Mouse (Mus musculus): ENCODE data around the gene 2210407C18Rik. TPM values are rescaled to one million over a fixed set of nuclear protein-coding genes. Genes with fewer than 3 reads are reported as not detected.

2210407C18Rik gene
- polyA plus RNA-seq, 1 experiment, result not detected

DNA sequence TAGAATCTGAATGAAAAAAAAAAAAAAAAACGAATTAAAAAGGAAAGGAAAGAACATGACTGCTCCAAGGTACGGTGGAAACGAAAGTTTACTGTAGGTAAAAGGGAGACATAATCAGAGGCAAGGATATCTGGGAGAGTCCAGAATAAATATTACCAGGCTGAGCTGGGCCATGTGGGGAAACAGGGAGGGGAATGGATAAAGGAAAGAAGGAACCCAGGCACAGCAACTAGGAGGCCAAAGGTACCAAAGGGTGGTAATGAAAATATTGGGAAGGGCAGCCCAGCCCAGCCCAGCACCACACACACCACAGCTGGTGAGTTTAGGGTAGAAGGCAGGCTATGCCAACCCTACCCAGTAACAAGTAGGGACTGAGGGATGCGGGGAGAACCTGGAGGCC, 19.0 kb upstream of the 2210407C18Rik start:
- TF ChIP-seq POLR2A (IDR thresholded peaks at IDR 0.05; ENCODE audit: borderline replicate concordance, extremely low read depth, low read depth, low read length) (no peak), CTCF (IDR thresholded peaks at IDR 0.05; ENCODE audit: insufficient read depth, low read length) (no peak)
- Histone ChIP-seq H3K4me3 (replicated peaks; ENCODE audit: extremely low read depth, low read depth, low read length) (no peak overlapping the region), H3K4me1 (ENCODE audit: control insufficient read depth, insufficient read depth, low read length) (no peaks in the 10 kb centered on the region)
- no peak for DNase-seq
- WGBS, result 50% methylated on average over 4 of the region's 4 CpGs

GRCm38 (mm10) chr11:58630401-58630800, 14.5 kb upstream of the 2210407C18Rik start, which contains the start of gene Olfr323:
Gene Olfr323 (minus strand): TSS chr11:58630501.
- TF ChIP-seq POLR2A (IDR thresholded peaks at IDR 0.05; ENCODE audit: borderline replicate concordance, extremely low read depth, low read depth, low read length), result no peak
- TF ChIP-seq CTCF (IDR thresholded peaks at IDR 0.05; ENCODE audit: insufficient read depth, low read length), result no peak
- Histone ChIP-seq H3K4me3 (replicated peaks; ENCODE audit: extremely low read depth, low read depth, low read length) (no peak within 1 kb of the TSS), H3K4me1 (ENCODE audit: control insufficient read depth, insufficient read depth, low read length) (no peaks in the 10 kb centered on the region)
- DNase-seq, result no peak
- 71% methylated on average over 5 of the region's 5 CpGs for WGBS

GRCm38 (mm10) chr11:58626146-58626545, 10.3 kb upstream of the 2210407C18Rik start:
- TF ChIP-seq CTCF (IDR thresholded peaks at IDR 0.05; ENCODE audit: insufficient read depth, low read length) (no peak), POLR2A (IDR thresholded peaks at IDR 0.05; ENCODE audit: borderline replicate concordance, extremely low read depth, low read depth, low read length) (no peak)
- 45% methylated on average over 4 of the region's 4 CpGs for WGBS

DNA sequence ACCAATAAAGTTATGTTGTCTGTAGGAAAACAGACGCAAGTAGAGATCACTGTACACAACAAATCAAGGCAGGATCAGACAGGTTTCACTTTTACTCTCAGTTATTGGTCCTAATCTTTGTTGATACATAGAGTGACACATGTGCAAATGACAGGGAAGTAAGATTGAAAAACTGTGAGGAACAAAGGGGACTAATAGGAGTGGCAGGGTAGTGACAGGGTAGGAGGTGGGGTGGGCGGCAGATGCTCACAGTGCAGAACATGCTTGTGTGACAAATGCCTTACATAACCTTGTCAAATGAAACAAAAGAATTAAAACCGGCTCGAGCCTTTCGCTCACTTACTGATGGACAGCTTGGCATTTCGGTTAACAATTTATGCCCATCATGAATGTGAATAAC, 2.9 kb upstream of the 2210407C18Rik start:
- TF ChIP-seq POLR2A (IDR thresholded peaks at IDR 0.05; ENCODE audit: borderline replicate concordance, extremely low read depth, low read depth, low read length) (no peak), CTCF (IDR thresholded peaks at IDR 0.05; ENCODE audit: insufficient read depth, low read length) (no peak)
- DNase-seq, result no peak
- no peaks in the 10 kb centered on the region for H3K4me1 ChIP-seq (ENCODE audit: control insufficient read depth, insufficient read depth, low read length)
- 60% methylated on average over 6 of the region's 6 CpGs for WGBS
- no peak overlapping the region for H3K4me3 ChIP-seq (replicated peaks; ENCODE audit: extremely low read depth, low read depth, low read length)

More at GRCm38 (mm10) chr11:58626146-58626545, 10.3 kb upstream of the 2210407C18Rik start:
- DNase-seq, result no peak
- Histone ChIP-seq H3K4me3 (replicated peaks; ENCODE audit: extremely low read depth, low read depth, low read length) (no peak overlapping the region), H3K4me1 (ENCODE audit: control insufficient read depth, insufficient read depth, low read length) (no peaks in the 10 kb centered on the region)

DNA sequence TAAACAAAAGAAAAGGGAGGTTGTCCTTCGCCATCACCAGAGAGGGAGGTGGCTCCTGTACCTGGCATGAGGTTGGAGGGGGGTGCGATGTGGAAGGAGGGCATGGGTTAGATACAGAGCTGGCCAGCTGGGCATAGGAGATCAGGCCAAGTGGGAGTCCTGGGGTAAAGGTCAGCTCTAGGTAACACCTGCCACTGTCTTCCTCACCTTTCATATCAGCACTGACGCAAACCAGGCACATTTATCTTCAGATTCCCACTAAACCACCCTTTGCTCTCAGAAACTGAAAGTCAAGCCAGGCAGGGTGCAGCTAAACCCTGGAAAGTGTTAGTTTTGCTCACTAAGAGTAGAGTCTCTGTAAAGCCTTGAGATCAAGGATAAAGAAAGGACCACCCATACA, 2.5 kb upstream of the 2210407C18Rik start:
- Histone ChIP-seq H3K4me1 (ENCODE audit: control insufficient read depth, insufficient read depth, low read length) (no peaks in the 10 kb centered on the region), H3K4me3 (replicated peaks; ENCODE audit: extremely low read depth, low read depth, low read length) (no peak overlapping the region)
- WGBS, result 44% methylated on average over 3 of the region's 3 CpGs
- TF ChIP-seq POLR2A (IDR thresholded peaks at IDR 0.05; ENCODE audit: borderline replicate concordance, extremely low read depth, low read depth, low read length) (no peak), CTCF (IDR thresholded peaks at IDR 0.05; ENCODE audit: insufficient read depth, low read length) (no peak)
- DNase-seq, result no peak

- DNase-seq, result no peak
- Histone ChIP-seq H3K4me1 (ENCODE audit: control insufficient read depth, insufficient read depth, low read length) (no peaks in the 10 kb centered on the region), H3K4me3 (replicated peaks; ENCODE audit: extremely low read depth, low read depth, low read length) (no peak overlapping the region)
- no peak for TF ChIP-seq POLR2A (IDR thresholded peaks at IDR 0.05; ENCODE audit: borderline replicate concordance, extremely low read depth, low read depth, low read length)
Measured at GRCm38 (mm10) chr11:58614526-58614925, 1.3 kb downstream of the 2210407C18Rik start.

DNA sequence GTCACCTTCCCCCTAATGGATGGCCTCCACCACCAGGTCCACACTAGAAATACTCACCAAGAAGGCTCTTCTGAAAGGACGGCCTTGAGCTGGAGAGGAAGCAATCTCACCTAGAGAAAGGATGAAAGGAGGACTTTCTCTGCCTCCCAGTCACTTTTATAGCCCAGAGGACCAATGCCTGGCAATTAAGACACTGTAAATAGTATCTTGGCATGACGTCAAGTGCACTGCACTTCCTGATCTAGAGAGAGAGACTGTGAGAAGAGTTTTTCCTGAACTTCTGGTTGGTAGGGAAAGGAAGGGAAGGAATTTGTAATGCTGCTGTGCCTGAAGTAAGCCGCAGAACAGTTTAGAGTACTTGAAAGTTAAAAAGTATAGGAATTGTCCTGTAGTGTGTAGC, 2.5 kb downstream of the 2210407C18Rik start:
- 49% methylated on average over 3 of the region's 3 CpGs for WGBS

GRCm38 (mm10) chr11:58607030-58607429, 8.8 kb downstream of the 2210407C18Rik start:
- TF ChIP-seq CTCF (IDR thresholded peaks at IDR 0.05; ENCODE audit: insufficient read depth, low read length) (no peak), POLR2A (IDR thresholded peaks at IDR 0.05; ENCODE audit: borderline replicate concordance, extremely low read depth, low read depth, low read length) (no peak)
- 68% methylated on average over 6 of the region's 6 CpGs for WGBS
- Histone ChIP-seq H3K4me3 (replicated peaks; ENCODE audit: extremely low read depth, low read depth, low read length) (no peak overlapping the region), H3K4me1 (ENCODE audit: control insufficient read depth, insufficient read depth, low read length) (no peaks in the 10 kb centered on the region)
- DNase-seq, result no peak

More for the DNA sequence above, 2.5 kb downstream of the 2210407C18Rik start:
- DNase-seq, result no peak
- no peak for TF ChIP-seq CTCF (IDR thresholded peaks at IDR 0.05; ENCODE audit: insufficient read depth, low read length)
- TF ChIP-seq POLR2A (IDR thresholded peaks at IDR 0.05; ENCODE audit: borderline replicate concordance, extremely low read depth, low read depth, low read length), result no peak
- H3K4me3 ChIP-seq (replicated peaks; ENCODE audit: extremely low read depth, low read depth, low read length), result no peak overlapping the region
- no peaks in the 10 kb centered on the region for H3K4me1 ChIP-seq (ENCODE audit: control insufficient read depth, insufficient read depth, low read length)

DNA sequence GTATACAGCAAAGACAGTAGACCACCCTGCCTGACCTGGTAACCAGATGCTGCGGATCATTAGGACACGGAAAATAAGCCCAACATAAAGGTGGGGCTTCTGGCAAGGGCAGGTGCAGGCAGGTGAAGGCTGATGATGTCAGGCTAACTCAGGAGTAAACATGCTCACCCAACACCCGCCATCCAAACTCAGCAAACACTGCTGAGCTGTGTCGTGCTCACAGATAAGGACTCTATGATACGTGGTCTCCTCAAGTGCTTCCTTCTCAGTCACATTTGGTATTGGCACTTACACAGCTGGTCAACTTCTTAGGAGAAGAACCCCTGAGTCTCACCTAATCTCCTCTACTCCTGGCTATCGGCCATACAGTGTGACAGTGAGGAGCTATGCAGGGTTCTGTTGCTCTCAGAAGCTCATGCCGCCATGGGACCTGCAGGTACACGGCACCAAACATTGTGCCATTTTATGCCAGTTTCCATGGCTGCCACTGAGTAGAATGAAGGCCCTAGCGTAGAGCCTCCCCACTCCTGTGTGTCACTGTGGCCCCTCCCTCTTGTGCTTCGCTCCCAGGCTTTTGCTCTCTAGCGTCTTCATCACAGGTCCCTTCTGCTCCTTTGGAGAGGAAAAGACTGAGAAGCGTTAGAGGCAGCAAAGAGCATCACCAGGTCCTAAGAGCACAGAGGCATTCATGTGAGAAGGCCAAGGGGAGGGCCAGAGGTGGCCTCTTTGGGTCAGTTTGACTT, 9.5 kb downstream of the 2210407C18Rik start:
- Histone ChIP-seq H3K4me3 (replicated peaks; ENCODE audit: extremely low read depth, low read depth, low read length) (no peak overlapping the region), H3K4me1 (ENCODE audit: control insufficient read depth, insufficient read depth, low read length) (no peaks in the 10 kb centered on the region)
- TF ChIP-seq POLR2A (IDR thresholded peaks at IDR 0.05; ENCODE audit: borderline replicate concordance, extremely low read depth, low read depth, low read length), result no peak
- no peak for DNase-seq
- 83% methylated on average over 12 of the region's 12 CpGs for WGBS

DNA sequence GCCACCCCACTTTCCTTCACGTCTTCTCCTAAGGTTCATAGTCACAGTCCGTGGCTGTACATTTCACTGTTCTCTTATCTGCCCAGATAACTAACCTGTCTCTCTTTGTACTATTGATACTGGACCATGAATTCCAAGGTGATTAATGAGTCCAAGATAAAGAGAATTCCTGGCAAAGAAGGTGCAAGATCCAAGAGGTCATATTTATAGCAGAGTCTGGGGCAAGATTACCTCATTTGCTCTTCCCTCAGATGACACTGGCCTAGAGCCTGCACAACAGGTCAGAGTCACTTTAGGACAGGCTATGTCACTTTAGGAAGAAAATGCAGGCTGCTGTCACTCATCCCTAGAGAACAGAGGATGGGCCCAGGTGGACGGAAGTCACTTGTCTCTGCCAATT, 10.6 kb downstream of the 2210407C18Rik start:
- H3K4me1 ChIP-seq (ENCODE audit: control insufficient read depth, insufficient read depth, low read length), result no peaks in the 10 kb centered on the region
- TF ChIP-seq POLR2A (IDR thresholded peaks at IDR 0.05; ENCODE audit: borderline replicate concordance, extremely low read depth, low read depth, low read length) (no peak), CTCF (IDR thresholded peaks at IDR 0.05; ENCODE audit: insufficient read depth, low read length) (no peak)
- 41% methylated on average over 3 of the region's 3 CpGs for WGBS
- no peak for DNase-seq
- H3K4me3 ChIP-seq (replicated peaks; ENCODE audit: extremely low read depth, low read depth, low read length), result no peak overlapping the region

Measured in lung, adult 2 months (tissue).